Mouse (Mus musculus) spleen, embryonic (tissue): Measurements from ENCODE around the gene Acvr2b.

Source experiments
- CTCF ChIA-PET: fragments of 350-600 bp; sonication (Branson Sonifier 250); formaldehyde crosslinking; loops from one replicate; lab custom pipeline; 2022; lab: Charles Lee

Acvr2b gene

DNA sequence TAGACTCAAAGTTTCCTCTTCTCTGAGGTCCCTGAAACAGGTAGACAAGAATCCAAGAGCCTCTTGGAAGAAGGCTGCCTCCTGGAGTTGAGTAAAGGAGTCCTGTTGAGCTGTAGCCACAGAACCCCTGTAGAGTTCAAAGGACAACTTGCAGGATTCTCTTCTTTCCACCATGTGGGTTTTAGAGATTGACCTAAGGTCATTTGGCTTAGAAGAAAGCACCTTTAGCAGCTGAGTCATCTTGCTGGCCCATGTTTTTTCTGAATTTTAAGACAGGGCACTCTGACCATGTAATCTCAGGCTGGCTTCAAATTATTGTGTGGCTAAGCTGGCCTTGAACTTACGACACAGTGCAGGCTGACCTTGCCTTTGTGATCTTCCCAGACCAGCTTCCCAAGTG lies 71.1 kb downstream of the Acvr2b start:
- CTCF ChIA-PET = no interaction called here

DNA sequence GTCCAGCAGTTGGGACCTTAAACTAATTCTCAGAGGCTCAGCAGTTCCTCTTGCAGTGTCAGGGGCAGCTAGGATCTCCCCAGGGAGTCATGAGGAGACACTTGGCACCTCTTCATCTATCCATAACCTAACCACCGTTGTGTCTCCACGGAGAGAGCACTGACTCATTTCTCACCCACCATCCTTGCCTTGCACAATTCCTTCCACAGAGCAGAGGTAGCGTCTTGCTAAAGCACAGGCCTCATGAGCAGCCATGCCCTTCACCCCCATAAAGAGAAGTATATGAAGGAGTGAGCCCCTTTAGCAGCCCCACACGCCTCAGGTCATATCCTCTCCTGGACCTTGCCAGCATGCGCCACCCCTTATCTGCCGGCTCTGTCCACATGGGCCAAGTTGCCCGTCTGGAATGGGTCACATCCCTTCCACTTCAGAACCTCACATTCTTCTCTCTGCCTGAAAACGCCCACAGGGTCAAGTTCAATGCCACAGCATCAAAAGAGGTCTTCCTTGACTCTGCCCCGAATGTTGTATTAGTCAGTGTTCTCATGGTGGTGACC lies 71.8 kb downstream of the Acvr2b start:
- CTCF ChIA-PET = no interaction called here

DNA sequence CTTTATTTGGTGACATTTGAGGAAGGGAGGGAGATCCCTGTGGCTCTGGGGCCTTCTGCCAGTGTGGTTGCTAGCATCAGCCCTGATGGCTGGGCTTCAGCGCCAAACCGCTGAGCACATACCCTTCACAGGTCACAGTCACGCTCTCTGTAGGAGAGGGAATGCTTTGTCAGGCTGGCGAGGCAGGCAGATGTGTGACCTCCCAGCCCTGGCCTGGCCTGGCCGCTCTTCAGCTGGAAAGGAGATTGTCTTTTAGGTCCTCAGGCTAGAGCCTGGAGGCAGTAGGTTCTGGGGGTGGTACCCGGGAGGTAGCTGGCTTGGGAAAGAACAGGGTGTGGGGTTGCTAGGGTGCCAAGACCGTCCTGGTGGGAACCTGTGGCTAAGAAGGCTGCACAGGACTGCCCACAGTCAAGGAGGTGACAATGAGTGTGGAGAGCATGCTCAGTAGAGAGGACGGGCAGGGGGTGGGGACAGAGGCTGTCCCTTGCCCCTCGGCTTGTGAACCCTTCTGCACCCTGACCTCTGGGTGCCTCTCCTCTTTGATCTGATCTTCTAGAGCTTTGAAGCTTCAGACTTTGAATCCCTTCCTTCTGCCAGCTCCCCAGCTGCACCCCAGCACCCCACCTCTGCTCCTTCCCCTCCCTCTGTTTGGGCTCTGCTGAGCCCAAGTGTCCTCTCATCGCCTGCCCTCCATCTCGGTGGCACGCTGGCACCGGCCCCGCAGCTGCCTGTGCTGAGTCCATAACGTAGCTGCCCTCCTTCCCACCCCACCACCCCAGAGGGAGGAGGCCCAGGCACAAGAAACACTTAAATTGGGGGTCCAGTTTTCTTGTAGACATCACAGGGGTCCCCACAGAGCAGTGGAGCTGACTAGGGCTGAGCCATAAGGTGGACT lies 73.0 kb downstream of the Acvr2b start:
- CTCF ChIA-PET = no interaction called here

DNA sequence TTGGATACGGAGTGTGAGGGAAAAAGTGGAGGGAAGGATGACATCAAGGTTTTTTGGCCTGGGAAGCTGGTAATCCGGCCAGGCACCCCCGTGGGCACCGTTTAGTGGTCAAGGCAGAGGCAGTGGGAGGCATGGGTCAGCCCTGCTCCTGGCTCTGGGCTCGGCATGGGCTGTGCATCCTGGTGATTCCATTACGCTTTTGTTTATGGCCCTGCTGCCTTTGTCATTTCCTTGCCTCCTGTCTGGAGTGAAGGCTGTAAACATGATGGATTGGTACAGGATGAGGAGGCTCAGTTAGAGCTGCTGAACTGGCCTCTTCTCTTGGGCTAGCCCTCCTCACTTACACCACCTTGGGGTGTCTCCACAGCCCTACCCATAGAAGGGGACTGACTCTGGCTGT lies 75.8 kb downstream of the Acvr2b start:
- CTCF ChIA-PET = no interaction called here

DNA sequence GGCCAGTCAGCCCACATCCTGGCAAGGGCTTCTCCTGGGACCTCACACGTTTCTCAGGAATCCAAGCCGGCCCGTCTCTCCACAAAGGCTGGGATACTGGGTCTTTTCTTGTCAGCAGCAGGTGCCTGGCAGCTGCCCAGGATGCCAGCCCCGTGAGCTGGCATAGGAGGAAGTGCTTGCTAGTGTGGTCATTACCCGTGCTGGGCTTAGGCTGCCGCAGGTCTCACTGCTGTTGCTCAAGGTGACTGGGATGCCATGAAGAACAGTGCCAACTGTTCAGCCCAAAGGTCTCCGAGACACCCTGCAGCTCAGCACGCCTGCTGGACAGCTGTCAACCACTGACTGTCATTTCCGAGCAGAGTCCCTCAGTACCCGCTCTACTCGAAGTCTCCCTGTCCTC lies 76.4 kb downstream of the Acvr2b start:
- CTCF ChIA-PET = no interaction called here

DNA sequence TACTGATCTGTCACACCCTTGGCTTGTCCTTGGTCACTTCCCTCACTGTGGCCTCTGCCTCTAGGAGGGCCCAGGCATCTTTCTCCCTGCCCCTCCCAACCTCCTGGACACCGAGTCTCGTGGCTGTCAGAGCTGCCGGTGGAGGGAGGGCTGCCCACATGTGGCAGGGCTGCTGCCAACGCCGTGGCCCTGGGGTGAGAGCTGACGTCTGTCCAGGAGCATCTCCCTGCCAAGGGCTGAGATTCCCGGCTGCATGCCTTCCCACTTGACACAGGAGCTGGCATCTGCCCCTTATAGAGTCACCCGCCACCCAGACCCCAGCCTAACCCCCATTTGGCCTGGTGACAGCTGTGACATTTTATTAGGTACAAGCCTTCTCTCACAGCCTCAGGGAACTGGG lies 77.4 kb downstream of the Acvr2b start:
- CTCF ChIA-PET = no interaction called here

DNA sequence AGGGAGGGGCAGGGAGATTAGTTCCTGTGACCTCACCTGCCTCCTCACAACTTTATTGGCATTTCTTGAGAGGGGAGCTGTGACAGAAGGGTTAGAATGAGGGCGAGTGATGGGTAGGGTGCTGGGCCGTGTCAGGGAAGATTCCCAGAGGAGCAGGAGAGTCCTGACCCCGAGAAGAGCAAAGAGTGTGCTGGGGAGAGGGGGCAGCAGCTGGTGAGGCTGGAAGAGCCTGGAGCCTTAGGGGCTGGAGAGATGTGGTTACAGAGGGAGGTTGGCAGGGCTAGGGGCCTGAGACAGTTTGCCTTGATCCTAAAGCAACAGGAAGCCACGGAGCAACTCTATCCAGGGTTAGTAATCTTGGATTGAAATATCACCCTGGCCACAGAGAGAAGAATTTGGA lies 79.7 kb downstream of the Acvr2b start:
- CTCF ChIA-PET = no interaction called here

DNA sequence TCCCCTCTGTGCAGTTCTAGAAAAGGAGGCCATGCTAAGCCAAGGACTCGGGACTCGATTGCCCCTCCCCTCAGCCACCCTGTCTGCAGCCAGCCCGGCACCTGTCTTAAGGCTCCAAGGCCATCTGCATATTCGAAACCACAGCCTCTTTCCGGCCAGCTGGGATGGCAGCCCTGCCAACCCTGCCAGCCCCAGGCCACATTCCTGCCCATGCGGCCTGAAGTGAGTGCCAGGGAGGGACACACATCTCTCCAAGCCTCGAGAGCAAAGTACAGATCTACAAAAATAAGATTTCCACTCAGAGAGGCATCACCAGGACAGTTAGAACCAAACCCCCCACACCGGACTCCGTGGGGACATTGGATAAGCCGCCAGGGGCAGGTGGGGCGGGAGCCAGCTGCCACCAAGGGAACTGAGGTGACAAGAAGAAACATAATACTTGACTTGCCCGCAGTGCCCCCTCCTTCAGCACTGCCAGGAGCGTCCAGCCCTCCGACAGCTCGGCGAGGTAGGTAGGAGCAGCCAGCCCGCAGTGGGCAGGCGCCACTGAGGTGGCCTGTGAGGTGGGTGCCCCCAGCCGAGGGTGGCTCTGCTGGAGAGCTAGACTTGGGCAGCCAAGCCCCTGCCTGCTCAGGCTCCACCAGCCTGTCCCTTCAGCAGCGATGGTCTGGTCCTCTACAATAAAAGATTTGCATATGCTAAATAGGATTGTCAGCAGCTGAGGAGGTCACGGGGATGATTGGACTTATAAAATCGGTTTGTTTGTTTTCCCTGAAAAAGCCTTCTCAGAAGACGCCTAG lies 81.8 kb downstream of the Acvr2b start:
- CTCF ChIA-PET = no interaction called here

DNA sequence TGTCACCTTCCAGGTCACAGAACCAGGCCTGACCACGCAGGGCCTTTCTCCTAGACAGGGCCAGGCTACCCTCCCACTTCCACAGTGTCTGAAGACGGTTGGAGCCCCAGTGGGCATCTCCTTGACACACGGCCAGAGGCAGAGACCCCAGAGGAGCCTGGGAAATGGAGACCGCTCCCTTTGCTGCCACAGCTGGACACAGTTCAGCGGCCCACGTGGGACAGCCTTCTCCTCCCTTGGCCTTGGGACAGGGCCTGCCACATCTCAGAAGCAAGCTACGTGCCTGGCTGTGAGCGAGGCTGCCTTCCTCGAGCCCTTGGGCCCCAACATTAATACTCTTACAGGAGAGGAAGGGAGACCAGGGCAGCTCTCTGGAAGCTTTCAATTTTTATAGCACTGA lies 82.5 kb downstream of the Acvr2b start:
- CTCF ChIA-PET = no interaction called here
